Mouse (Mus musculus) ES-Bruce4 (cell line): ENCODE results near the gene Kyat3.

Experiments
- CTCF ChIP-seq: IDR thresholded peaks from one replicate; pipeline ENCODE4 v1.8.1; 2011; ENCODE audit warnings: low read depth, low read length
- POLR2A ChIP-seq: IDR thresholded peaks from one replicate; pipeline ENCODE4 v1.8.1; 2011; ENCODE audit warnings: low read length; ENCODE audit not compliant: insufficient read depth

DNA sequence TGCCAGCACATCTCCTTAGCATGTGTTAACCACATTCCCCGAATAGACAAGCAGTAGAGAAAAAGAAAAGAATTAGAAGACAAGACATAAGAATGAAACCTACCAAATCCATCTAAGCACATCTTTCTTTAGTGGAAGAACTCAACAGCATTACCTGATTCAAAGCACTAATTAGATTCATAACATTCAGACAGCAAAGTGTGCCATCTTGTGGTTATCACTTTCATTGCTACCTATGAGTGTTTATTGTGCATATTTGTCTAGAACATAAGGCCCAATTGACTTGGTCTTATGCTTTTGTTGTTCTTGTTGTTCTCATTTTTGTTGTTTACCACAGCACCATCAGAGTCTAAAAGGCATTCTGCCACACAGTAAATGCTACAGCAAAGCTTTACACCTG lies 26.2 kb upstream of the Kyat3 start:
- TF ChIP-seq POLR2A (no peak), CTCF (no peak)
